Mouse (Mus musculus) ovary, postnatal 10 days (tissue): ENCODE results near the gene Ice1.

ENCODE experiments used
- DNase-seq: peaks from one replicate; pipeline ENCODE4 v3.0.0; 2022; ENCODE audit warnings: low spot score

Gene Ice1

DNA sequence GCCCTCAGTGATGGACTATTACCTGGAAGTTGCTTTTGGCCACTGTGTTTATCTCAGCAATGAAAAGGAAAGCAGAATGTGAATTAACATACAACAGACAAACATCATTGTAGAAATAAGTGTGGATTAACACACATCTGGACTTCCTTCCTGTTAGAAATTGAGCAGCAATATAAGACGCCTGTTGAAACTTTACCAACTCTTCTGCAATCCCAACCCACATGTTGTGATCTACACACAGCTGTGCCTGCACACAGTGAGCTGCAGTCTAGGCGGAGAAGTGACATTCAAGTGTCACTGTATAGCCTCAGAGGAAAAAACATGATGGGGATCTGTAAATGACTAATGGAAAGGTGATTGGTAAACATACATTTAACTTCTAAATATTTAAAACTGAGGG lies 69.5 kb downstream of the Ice1 start:
- DNase-seq = no peak

DNA sequence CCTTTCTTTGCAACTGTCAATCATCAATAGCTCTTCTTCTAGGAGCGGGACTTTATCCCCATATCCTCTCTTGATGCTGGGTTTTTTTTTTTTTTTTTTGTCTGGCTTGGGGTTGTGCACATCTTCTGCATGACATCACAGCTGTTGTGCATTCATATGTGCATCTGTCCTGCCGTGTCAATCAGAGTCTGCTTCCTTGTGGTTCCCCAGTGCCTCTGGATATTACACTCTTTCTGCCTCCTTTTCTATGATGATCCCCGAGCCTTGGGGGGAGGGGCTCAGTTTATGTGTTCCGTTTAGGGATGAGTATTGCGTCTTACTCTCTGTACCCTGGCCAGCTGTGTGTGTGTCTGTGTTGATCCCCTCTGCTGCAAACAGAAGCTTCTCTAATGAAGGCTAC lies 84.0 kb downstream of the Ice1 start:
- no peak for DNase-seq

DNA sequence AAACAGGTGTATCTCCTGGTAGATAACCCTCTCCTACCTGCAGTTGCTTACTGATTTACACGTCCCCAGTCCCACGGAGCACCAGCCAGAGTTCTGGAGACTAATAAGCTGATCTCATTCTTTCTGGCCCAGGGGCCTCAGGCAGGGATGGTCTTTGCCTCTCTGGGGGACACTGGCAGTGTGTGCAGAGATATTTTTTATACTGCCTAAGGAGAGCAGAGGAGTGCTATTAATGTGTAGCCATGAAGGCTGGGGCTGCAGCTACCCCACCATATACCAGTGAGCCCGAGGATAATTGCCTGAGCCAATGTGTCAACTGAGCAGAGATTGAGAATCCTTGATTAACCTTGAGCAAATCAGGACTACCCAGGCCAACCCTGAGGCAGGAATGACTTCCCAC lies 90.0 kb downstream of the Ice1 start:
- no peak for DNase-seq

GRCm38 (mm10) chr13:70545261-70545660 lies 92.2 kb downstream of the Ice1 start:
- no peak for DNase-seq

DNA sequence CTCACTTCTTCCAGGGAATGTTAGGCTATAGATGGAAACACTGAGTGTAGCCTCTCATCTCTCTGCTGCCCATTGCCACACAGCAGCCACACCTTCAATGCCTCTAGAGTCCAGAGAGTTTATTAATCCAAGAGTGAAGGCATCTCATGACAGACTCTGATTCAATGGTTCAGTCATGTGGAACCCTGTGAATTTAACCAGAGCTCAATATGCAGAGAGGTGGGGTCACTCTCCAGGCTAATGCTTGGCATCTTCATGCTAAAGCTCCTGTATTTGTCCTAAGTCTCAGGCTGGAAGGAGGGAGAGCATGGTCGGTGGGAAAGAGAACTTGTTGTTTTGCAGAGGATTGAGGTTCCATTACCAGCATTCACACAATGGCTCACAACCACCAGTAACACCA lies 97.6 kb downstream of the Ice1 start:
- no peak for DNase-seq

- DNase-seq = no peak
These were observed 104.0 kb downstream of the Ice1 start for GRCm38 (mm10) chr13:70533412-70533811.

- DNase-seq = no peak
These were observed 104.7 kb downstream of the Ice1 start for GRCm38 (mm10) chr13:70532719-70533118.

DNA sequence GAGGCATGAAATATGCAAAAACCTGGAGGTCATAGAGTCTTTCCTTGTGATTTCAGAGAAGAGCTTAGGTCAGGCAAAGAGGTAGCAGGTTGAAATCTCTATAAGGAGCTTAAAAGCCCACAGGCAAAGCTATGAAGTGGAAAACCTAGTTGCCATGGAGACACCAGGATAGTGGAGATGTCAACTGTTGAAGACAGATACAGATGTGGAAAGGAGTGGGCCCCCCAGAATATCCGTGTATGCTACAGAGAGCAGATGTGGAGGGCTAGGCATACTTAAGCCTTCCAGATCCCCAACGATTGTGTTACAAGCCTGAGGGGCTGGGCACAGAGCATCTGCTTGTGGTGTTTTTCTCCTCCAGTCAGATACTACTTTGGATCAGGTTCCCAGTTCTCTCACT lies 119.8 kb downstream of the Ice1 start:
- no peak for DNase-seq

- DNase-seq = no peak
These were observed 122.4 kb downstream of the Ice1 start for GRCm38 (mm10) chr13:70515004-70515403.

GRCm38 (mm10) chr13:70510199-70510598 lies 127.2 kb downstream of the Ice1 start:
- DNase-seq = no peak

DNA sequence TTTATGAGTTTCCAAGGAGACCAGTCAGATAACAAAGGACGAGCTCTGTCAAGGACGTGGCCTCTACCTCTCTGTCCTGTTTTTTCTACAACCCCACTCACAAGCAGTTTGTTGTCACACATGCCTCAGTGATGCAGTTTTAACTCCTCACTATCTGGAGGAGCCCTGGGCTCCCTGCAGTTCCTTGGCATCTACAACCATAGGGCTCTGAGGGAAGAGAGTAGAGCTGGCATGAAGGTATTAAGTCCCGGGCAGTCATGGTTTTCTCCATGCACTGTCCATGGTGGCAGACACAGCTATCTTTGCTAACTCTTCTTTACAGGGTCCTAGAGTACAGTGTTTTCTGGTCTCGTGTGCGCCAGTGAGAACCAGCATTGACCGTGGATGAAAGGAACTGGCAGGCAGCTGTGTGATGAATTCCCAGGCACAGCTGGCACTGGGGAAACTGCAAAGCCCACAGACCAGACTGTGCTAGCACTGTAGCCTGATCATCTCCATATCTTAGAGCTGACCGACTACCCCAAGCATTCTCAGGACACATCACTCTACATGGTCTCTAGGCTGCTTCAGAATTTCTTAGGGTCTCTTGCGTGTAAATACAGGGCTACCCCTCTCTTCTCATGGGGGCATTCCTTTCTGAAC lies 127.9 kb downstream of the Ice1 start:
- DNase-seq = no peak

- DNase-seq = no peak
These were observed 128.6 kb downstream of the Ice1 start for GRCm38 (mm10) chr13:70508708-70509374.
